Mouse (Mus musculus) adrenal gland, postnatal 36 days (tissue): Measurements from ENCODE around the gene Ivns1abp. TPM values are rescaled to one million over a fixed set of nuclear protein-coding genes. Genes with fewer than 3 reads are reported as not detected.
"Not testable (repeated sequence)": the region's sequence is repeated elsewhere in the genome, so short reads cannot be mapped to it uniquely, and the experiment has no call there.

ENCODE experiments used
- DNase-seq, 2 experiments: peaks; one replicate each; pipeline ENCODE4 v3.0.0; 2021; ENCODE audit warnings: mixed read lengths in 1 of 2
- total RNA-seq, 2 experiments: library from RNA; stranded (reverse); gene quantifications; 2 replicates each; pipeline ENCODE4 v1.2.3; 2021

The Ivns1abp gene
- total RNA-seq, 2 experiments from 2014 or later: 137 to 199 TPM

DNA sequence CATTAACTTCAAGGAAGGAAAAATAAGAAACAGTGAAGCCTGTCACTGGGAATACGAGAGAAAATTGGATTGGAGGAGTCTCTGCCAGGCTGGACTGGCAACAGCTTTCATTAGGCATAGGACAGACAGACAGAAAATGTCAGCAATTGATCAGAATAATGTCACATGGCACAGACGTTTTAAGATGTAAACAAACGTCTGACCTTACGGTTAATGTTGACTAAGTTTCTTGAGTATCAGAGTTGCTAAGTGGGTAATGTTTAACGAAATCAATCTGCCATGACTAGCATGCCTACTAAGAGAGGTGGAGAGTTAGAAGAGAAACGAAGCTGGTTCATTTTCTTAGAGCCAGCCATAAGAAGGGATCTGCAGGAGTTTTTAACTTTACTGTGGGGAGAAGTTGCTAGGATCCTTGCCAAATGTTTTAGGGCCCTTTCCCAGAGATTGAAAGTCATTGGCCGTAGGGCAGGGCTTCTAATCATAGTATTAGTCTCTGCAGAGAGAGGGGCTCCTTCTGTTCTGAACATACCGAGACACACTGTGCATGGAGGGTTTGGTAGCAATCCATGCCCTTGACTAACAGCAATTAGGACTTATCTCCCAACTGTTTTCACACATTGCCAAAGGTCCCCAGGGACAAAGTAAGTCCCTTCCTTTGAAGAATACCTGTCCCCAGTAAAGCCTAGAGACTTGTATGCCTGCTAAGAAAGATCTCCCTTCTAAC, 2.8 kb upstream of the Ivns1abp start:
- DNase-seq: no peak

GRCm38 (mm10) chr1:151342311-151342710, 2.0 kb upstream of the Ivns1abp start:
- no peak for DNase-seq

DNA sequence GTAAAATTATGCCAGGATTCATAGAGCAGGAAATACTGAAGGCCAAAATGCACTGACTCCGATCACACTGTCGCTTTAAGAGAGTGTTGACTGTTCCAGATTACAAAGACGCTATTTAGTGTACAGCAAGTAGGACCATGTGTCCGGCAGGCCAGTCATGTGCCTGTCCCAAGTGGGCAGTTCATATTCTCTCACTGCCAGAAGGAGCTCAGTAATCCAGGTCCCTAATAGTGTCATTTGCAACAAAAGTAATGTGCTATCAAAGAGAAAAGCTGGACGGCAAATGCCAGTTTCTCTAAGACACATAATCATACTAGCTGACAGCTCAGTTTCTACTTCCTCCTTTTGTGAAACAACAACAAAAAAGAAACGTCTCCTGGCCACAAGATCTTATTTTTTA, 1.3 kb upstream of the Ivns1abp start:
- DNase-seq: peak in 1 of 2 experiments; percentile 27

DNA sequence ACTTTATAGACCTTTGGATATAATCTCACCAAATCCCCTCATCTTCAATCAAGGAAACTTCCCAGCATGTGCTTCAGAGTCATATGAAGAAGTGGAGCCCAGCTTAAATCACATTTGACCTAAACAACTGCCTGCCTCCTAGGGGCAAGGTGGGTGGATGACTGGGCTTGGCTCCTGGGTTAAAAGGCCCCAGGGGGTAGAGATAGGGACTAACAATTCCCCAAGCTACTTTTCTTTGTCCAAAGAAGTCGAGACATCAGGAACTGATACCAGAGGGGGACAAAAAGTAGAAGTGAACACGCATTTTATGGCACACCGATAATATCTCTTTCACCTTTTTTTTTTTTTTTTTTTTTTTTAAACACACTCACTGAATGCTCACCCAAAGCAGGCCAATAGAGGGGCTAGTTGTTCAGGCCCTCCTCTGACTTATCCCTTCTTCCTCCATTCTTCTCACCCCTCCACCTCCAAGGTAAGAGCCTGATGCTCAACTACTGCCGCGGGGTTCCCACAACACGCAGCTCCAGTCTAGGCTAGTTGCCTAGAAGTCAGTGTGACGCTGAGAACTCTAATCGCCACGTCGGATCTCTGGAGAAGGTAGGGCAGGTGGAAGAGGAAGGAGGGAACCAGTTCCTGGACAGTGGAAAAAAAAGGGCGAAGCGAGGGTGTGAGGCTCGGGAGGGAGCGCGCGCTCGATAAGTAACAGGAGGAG, 550 bp upstream of the Ivns1abp start:
- DNase-seq: peak in 1 of 2 experiments; percentile 26

GRCm38 (mm10) chr1:151345109-151345862, 1.0 kb downstream of the Ivns1abp start:
- peak; percentile 99 for DNase-seq

DNA sequence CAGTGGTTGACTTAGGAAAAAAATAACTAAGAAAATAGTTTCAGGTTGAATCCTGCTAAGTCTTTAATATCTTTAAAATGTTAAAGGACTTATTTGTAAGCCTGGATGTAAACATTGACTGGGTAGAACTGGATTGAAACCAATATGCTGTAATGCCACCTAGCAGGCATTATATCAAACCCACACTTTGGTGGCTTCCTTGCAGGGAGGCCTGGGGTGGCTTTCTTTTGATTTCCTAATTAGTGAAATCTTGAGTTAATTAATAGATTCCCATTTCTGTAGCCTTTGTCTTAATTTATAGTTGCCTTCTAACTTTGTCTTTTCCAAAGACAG, 1.6 kb downstream of the Ivns1abp start:
- no peak for DNase-seq

DNA sequence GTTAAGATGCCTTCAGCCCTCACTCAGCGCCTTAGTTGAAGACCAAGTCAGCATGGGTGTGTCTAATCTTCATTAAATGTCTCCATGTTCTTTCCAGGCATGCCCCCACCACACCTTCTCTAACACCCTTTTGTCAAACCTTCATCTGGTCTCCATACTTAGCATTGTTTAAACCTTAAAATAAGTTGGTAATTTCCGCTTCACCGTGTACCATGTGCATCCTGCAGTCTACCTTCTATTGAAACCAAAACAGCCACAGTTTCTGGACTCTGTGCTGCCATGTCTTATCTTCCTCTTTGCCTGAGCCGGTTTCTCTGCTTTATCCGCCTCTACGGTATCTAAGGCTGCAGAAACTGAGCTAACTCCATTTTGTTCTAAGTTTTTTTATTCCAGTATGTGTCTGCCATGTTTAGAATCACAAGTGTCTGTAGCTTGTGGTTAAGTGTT, 2.4 kb downstream of the Ivns1abp start:
- DNase-seq: no peak

GRCm38 (mm10) chr1:151348293-151348692, 4.0 kb downstream of the Ivns1abp start:
- not testable (repeated sequence) for DNase-seq

GRCm38 (mm10) chr1:151352911-151353310, 8.6 kb downstream of the Ivns1abp start:
- peak; percentile 28 to 42 for DNase-seq

GRCm38 (mm10) chr1:151355994-151356393, 11.7 kb downstream of the Ivns1abp start:
- DNase-seq: no peak

GRCm38 (mm10) chr1:151359374-151359773, 15.1 kb downstream of the Ivns1abp start:
- no peak for DNase-seq

- peak; percentile 39 to 59 for DNase-seq
Observed at GRCm38 (mm10) chr1:151366944-151367605, 22.8 kb downstream of the Ivns1abp start.

GRCm38 (mm10) chr1:151367721-151368324, 23.5 kb downstream of the Ivns1abp start:
- no peak for DNase-seq

DNA sequence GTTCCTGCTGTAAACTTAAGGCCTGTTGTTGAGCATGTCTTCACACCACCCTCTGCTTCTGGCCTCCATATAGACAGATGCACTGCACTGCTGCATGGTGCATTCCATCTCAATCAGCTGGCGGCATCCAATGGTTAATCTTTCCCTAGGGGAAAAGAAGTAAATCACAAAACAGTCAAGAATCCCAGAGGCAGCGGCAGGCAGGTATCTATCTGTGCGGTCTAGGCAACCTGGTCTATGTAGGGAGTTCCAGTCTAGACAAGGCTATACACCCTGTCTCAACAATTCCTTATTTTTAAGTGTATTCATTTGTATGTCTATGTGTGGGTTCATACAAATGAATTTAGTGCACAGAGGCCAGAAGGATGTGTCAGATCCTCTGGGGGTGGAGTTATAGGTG, 24.2 kb downstream of the Ivns1abp start:
- DNase-seq: no peak

- no peak for DNase-seq
Observed at GRCm38 (mm10) chr1:151370573-151370972, 26.3 kb downstream of the Ivns1abp start.

DNA sequence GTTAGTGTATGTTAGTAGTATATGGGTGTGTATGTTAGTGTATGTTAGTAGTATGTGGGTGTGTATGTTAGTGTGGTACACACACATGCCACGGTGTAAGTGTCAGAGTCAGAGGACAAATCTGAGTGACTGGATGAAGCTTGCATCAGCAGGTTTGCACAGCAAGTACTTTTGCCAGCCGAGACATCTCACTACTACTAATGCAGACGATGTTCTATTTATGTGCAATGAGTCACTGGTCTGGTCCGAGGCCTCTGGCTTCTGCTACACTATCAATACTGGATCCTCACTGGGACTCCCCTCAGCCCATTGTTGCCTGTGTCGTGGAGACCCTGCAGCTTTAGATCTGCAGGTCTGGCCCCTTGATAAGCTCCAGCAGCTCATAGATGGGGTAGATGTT, 27.3 kb downstream of the Ivns1abp start:
- no peak for DNase-seq

- no peak for DNase-seq
Observed at GRCm38 (mm10) chr1:151372823-151373222, 28.5 kb downstream of the Ivns1abp start.

DNA sequence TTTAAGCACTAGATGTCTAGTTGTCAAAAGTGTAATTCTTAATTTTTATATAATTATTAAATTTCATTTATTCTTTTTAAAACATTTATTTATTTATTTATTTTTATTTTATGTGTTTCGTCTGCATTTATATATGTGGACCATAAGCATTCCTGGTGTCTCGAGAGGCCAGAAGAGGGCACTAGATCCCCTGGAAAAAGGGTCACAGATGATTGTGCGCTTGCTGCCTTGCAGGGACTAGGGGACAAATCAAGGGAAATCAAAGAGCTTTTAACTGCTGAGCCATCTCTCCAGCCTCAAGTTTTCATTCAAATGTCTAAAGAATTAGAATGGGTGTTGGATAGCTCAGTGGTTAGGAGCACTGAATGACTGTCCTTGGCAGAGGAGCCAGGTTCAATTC, 33.1 kb downstream of the Ivns1abp start:
- DNase-seq: no peak

GRCm38 (mm10) chr1:151390029-151390428, 45.8 kb downstream of the Ivns1abp start:
- peak; percentile 16 to 53 for DNase-seq

DNA sequence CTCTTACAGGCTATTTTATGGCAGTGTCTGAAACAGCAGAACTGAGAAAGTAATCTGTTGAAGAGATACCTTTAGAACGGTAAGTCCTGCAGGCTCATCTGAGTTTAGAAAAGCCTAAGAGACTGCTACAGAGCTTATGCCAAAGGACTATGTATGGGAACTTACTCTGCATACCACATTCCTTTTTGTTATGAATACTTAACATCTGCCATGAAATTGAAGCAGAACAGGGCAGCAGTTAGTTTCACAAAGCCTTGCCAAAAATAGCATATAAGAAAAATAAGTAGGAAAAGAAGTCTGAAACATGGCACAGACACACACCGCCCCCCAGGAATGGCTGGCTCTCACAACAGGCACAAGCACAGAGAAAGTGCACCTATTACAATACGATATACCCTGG, 65.5 kb downstream of the Ivns1abp start:
- no peak for DNase-seq
